Mouse (Mus musculus) E14TG2a.4 (cell line): Measurements from ENCODE around the gene Tesk2.

Experiments used
- CTCF ChIP-seq: conservative IDR thresholded peaks from 2 replicates; pipeline ENCODE4 v1.5.1; 2014; ENCODE audit warnings: low read length
- NANOG ChIP-seq: IDR thresholded peaks from 2 replicates; pipeline ENCODE4 v1.6.1; 2014; ENCODE audit warnings: borderline replicate concordance, low read length, mixed read lengths

GRCm38 (mm10) chr4:116838999-116839398 lies 118.3 kb downstream of the Tesk2 start:
- no peak for TF ChIP-seq CTCF
- TF ChIP-seq NANOG, result no peak
